16 mouse cellular contexts compared by ENCODE assay signal in the genomic region with DNA sequence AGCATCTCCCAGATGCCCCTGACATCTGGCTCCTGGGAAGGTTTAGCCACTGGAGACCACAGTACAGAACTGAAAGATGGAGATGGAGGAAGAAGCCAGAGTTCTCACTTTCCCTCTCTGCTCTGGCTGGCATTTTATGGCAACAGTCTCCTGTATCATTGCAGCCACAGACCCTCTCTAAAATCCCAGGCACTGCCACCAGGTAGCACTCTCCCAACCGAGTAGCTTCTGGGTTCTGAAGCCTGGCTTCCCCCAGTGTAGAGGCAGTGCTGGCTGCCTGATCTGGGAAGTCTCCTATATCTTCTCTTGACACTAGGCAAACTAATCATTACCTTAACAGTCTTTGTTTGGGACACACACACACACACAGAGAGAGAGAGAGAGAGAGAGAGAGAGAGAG.
"Had no signal": no experiment of that assay in that cellular context is flagged by ENCODE, and none has a peak within 500 bp of the region (broad histone marks: within the 10 kb centered on the region; RNA-seq: fewer than 3 reads in every experiment).

No protein-coding gene starts in this region.

- DNase-seq: liver, embryonic 13.5 days; liver, postnatal 0 days; lung, adult 2 months; lung, postnatal 14 days; lung, postnatal 36 days; right cerebral cortex, postnatal 14 days; spleen, adult 18-20 months; thymus, adult 2 months; thymus, postnatal 25 days had no signal

- H3K4me3 ChIP-seq: liver, embryonic 13.5 days; liver, embryonic 15.5 days; lung, embryonic 15.5 days; megakaryocyte, embryonic 14.5 days; midbrain, embryonic 13.5 days; midbrain, embryonic 15.5 days; neural tube, embryonic 12.5 days had no signal

- H3K27ac ChIP-seq: liver, embryonic 13.5 days; liver, embryonic 15.5 days; lung, embryonic 15.5 days; macrophage; midbrain, embryonic 13.5 days; midbrain, embryonic 15.5 days; neural tube, embryonic 12.5 days had no signal

- H3K36me3 ChIP-seq: liver, embryonic 13.5 days; liver, embryonic 15.5 days; lung, embryonic 15.5 days; midbrain, embryonic 13.5 days; midbrain, embryonic 15.5 days; neural tube, embryonic 12.5 days had no signal

- H3K27me3 ChIP-seq: liver, embryonic 13.5 days; liver, embryonic 15.5 days; lung, embryonic 15.5 days; midbrain, embryonic 13.5 days; midbrain, embryonic 15.5 days; neural tube, embryonic 12.5 days had no signal
